Mouse (Mus musculus) liver, adult 2 months (tissue): ENCODE data around the gene 2410137M14Rik.

Experiments
- CTCF ChIP-seq: fragments of 200-500 bp; IDR thresholded peaks from 2 replicates; pipeline ENCODE4 v1.5.1; 2011; ENCODE audit warnings: low read depth, low read length, control low read depth
- POLR2A ChIP-seq: fragments of 200-500 bp; IDR thresholded peaks from 2 replicates; pipeline ENCODE4 v1.6.1; 2011; ENCODE audit warnings: low read length, control low read depth; ENCODE audit not compliant: insufficient read depth; ENCODE audit errors: extremely low read depth

DNA sequence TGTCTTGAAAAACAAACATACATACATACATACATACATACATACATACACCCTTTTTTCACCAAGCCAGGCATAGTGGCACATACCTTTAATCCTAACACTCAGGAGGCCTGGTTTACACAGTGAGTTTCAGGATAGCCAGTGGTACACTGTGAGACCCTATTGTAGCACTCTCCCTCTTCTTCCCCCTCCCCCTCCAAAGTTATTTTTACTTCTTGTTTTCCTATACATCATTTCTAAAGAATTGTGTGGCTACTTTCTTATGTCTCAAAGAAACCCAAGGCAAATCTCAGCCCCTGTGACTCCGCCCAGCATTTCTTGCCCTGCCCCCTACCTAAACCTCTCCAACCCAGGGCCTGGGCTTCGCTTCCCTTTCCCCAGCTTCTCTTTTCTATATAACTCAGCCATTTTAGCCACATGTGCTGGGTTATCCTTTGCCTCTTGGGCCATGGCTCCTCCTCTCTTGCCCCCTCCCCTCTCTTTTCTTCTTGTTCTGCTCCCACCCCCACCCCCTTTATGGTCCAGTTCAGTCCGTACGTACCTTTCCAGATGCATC, 12.8 kb upstream of the 2410137M14Rik start:
- TF ChIP-seq CTCF, result no peak
- no peak for TF ChIP-seq POLR2A
